Mouse (Mus musculus) layer of hippocampus, postnatal 36 days (tissue): ENCODE measurements at regions not wholly inside any gene's neighbourhood (a gene's known extent, or its start where the extent isn't known, plus 50 kb on each side); places are given as distances from the start of the nearest gene placed in this dataset.

Experiments
- DNase-seq, 2 experiments: peaks; one replicate each; pipeline ENCODE4 v3.0.0; 2022

DNA sequence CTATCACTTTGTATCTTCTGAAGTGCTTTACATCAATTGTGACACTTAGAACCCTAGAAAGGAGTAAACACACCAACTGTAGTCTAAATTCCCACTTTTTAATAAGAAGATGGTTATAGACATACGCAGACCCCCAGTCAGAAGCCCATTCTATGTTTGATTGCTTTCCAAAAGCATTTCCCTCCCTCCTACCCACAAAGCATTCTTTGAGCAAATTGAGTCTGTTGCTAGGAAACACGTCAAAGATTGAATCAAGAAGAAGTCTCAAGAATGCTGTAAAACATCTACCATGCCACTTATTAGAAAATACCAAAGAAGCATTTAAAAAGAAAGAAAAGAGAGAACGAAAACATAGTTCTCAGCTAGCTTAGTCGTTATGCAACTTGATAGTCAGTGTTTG, 352.3 kb upstream of the Lrp1b start:
- no peak for DNase-seq

DNA sequence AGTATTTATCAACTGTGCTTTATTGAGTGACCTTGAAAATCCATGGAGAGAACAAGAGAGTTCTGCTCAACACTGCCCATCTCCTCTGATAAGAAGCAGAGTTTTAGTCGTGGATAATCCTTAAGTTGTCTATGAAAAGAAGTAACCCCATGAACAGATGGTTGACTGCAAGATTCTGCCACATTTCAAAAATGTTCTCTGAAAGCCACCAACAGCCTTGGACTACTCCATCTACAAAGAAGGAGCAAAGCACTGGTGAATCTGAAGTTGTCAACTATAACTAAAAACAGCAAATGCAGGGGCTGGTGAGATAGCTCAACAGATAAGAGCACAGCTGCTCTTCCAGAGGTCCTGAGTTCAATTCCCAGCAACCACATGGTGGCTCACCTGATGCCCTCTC, 337.6 kb upstream of the Lrp1b start:
- no peak for DNase-seq

DNA sequence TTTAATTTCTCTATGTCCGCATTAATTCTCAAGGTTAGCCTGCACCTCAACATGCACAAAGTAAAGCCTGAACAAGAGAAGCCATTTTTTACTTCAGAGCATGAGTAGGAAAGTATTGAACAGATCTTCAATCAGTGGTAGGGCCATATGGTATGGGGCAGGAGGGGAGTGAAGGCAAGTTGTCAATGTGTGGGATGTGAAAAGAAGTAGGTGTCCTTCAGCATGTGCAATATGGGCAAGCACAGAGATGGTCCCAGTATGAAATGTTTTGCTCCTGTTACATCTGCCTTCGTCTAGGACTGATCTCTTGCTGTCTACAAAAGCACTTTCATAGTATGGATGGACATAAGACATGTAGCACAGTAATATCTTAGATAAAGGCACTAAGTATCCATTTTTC, 315.3 kb upstream of the Lrp1b start:
- DNase-seq: peak; percentile 48 to 63
